Mouse (Mus musculus): ENCODE data around the gene Gm3159. TPM values are rescaled to one million over a fixed set of nuclear protein-coding genes. Genes with fewer than 3 reads are reported as not detected.
"Not testable (repeated sequence)": the region's sequence is repeated elsewhere in the genome, so short reads cannot be mapped to it uniquely, and the experiment has no call there.

The Gm3159 gene
- polyA plus RNA-seq (2016; fragmentation: Nextera tagmentation; extraction: Ambion mirVana), result not detected in 2 replicates

GRCm38 (mm10) chr14:4397226-4397625, at the start of gene Gm3159:
Gene Gm3159, plus strand, starts transcription at chr14:4397526.
- 45% methylated on average over 1 of the region's 3 CpGs for WGBS
- H3K4me2 ChIP-seq; H3K36me3 ChIP-seq (replicated peaks); H3K9me3 ChIP-seq; ATAC-seq (ENCODE audit: low FRiP score); H3K4me3 ChIP-seq (replicated peaks); H3K9ac ChIP-seq; H3K4me1 ChIP-seq; H3K27ac ChIP-seq; H3K27me3 ChIP-seq: not testable (repeated sequence)

DNA sequence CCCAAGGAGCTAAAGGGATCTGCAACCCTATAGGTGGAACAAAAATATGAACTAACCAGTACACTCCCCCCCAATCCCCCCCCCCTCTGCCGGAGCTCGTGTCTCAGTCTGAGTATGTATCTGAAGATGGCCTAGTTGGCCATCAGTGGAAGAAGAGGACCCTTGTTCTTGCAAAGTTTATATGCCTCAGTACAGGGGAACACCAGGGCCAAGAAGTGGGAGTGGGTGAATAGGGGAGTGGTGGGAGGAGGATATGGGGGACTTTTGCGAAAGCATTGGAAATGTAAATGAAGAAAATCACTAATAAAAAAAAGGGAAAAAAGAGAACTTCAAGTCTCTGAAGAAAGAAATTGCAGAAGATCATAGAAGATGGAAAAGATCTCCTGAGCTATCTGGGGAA, 28.3 kb upstream of the Gm3159 start:
- not testable (repeated sequence) for H3K9me3 ChIP-seq; H3K4me2 ChIP-seq; H3K4me1 ChIP-seq; H3K27ac ChIP-seq; H3K36me3 ChIP-seq (replicated peaks); H3K4me3 ChIP-seq (replicated peaks); H3K9ac ChIP-seq; ATAC-seq (ENCODE audit: low FRiP score); H3K27me3 ChIP-seq
- 84% methylated on average over 3 of the region's 3 CpGs for WGBS

GRCm38 (mm10) chr14:4369691-4370090, 27.6 kb upstream of the Gm3159 start:
- WGBS, result 81% methylated on average over 3 of the region's 3 CpGs

DNA sequence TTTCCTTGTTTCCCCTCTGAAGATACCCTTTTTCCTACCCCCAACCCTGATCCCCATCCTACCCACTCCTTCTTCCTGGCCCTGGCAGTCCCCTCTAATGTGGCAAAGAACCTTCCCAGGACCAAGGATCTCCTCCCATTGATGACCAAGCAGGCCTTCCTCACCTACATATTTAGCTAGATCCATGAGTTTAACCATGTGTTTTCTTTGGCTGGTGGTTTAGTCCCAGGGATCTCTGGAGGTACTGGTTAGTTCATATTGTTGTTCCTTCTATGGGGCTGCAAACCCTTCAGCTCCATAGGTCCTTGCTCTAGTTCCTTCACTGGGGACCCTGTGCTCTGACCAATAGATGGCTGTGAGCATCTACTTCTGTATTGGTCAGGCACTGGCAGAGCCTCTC, 19.5 kb upstream of the Gm3159 start:
- H3K4me3 ChIP-seq (replicated peaks); ATAC-seq (ENCODE audit: low FRiP score); H3K27me3 ChIP-seq; H3K9ac ChIP-seq; H3K36me3 ChIP-seq (replicated peaks); H3K4me2 ChIP-seq; H3K27ac ChIP-seq; H3K9me3 ChIP-seq; H3K4me1 ChIP-seq: not testable (repeated sequence)

More at GRCm38 (mm10) chr14:4369691-4370090, 27.6 kb upstream of the Gm3159 start:
- H3K4me3 ChIP-seq (replicated peaks); H3K27ac ChIP-seq; ATAC-seq (ENCODE audit: low FRiP score); H3K9me3 ChIP-seq; H3K9ac ChIP-seq; H3K36me3 ChIP-seq (replicated peaks); H3K27me3 ChIP-seq; H3K4me1 ChIP-seq; H3K4me2 ChIP-seq: not testable (repeated sequence)

DNA sequence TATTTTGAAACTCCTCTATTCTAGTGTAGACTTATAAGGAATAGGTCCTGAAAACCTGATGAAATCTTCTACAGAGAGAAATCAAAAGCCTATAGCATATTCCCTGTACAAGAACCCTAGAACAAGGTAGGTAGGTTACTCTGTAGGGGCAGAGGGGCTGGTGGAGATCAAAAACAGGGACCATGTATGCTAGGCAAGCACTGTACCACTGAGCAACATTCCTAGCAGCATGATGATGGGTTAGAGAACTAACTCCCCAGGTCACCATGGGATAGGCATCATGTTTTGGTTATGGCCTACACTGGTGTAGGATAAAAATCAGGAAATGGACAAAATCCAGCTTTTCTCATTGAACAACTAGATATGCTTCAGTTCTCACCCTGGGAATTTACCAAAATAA, 11.7 kb upstream of the Gm3159 start:
- H3K4me2 ChIP-seq; H3K36me3 ChIP-seq (replicated peaks); ATAC-seq (ENCODE audit: low FRiP score); H3K9me3 ChIP-seq; H3K27me3 ChIP-seq; H3K27ac ChIP-seq; H3K4me1 ChIP-seq; H3K4me3 ChIP-seq (replicated peaks); H3K9ac ChIP-seq: not testable (repeated sequence)

GRCm38 (mm10) chr14:4392841-4393530, 4.3 kb upstream of the Gm3159 start:
- H3K9ac ChIP-seq; H3K4me3 ChIP-seq (replicated peaks); H3K27me3 ChIP-seq; ATAC-seq (ENCODE audit: low FRiP score); H3K36me3 ChIP-seq (replicated peaks); H3K27ac ChIP-seq; H3K4me1 ChIP-seq; H3K4me2 ChIP-seq; H3K9me3 ChIP-seq: not testable (repeated sequence)
- whole genome bisulfite sequencing, result 100% methylated on average over 4 of the region's 6 CpGs

DNA sequence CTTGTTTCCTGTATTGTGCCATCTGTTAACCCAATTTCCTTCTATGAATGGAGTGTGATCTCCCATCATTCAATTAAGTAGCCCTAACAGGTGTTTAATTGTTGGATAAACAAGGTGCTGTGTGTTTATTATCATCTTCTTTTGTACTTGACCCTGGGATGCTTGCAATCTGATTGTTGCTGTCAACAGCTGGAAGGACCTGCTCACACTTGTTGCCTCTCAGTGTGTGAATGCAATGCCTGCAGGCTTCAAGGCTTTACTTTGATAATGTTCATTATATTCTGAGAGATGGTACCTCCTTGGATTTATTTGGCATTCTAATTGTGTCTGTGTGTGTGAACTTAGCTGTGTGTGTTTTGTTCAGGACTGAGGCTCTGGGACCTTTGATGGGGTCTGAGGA, 1.3 kb downstream of the Gm3159 start:
- not testable (repeated sequence) for H3K4me3 ChIP-seq (replicated peaks); H3K27me3 ChIP-seq; H3K9me3 ChIP-seq; H3K9ac ChIP-seq; H3K36me3 ChIP-seq (replicated peaks); H3K4me2 ChIP-seq; H3K27ac ChIP-seq; ATAC-seq (ENCODE audit: low FRiP score); H3K4me1 ChIP-seq

DNA sequence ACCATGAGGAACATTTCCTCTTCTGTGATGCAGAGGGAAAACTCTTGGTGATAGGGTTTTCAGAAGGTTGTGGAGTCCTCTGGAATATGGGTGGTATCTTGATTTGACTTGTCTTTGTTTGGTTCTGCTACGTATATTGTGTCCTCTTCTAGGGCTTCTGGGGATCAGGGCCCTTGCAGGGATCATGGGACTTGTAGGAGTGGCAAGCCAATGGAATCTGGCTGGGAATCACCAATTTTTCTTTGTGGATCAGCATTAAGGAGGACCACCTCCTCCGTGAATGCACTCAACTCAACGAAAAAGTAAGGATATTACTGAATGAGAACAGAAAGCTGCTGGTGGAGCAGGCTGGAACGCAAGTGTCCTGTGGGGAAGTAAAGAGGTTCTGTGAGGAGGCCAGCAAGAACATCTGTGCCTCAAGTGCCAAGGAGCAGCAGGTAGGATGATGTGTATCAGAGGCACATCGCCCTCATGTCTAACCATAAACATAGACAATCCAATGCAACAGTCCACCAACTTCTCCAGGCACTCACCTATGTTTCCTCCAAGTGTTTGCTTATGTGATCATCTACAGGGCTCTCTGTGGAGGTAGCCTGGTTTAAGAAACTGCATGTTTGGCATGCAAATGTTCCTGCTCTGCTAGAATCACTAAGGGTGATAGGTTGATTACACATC, 2.9 kb downstream of the Gm3159 start:
- H3K9me3 ChIP-seq, H3K27me3 ChIP-seq: not testable (repeated sequence)
- WGBS, result 90% methylated on average over 5 of the region's 5 CpGs

DNA sequence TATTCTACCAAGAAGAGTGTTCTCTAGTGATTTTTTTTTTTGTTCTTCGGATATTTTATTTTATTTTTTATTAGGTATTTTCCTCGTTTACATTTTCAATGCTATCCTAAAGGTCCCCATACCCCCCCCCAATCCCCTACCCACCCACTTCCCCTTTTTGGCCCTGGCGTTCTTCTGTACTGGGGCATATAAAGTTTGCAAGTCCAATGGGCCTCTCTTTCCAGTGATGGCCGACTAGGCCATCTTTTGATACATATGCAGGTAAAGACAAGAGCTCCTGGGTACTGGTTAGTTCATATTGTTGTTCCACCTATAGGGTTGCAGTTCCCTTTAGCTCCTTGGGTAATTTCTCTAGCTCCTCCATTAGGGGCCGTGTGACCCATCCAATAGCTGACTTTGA, 3.9 kb downstream of the Gm3159 start:
- not testable (repeated sequence) for H3K4me2 ChIP-seq; H3K4me1 ChIP-seq; H3K36me3 ChIP-seq (replicated peaks); H3K27ac ChIP-seq; H3K9me3 ChIP-seq; ATAC-seq (ENCODE audit: low FRiP score); H3K4me3 ChIP-seq (replicated peaks); H3K27me3 ChIP-seq; H3K9ac ChIP-seq
- WGBS, result 79% methylated on average over 5 of the region's 5 CpGs

More for the DNA sequence above, 2.9 kb downstream of the Gm3159 start:
- H3K4me3 ChIP-seq (replicated peaks); H3K36me3 ChIP-seq (replicated peaks); ATAC-seq (ENCODE audit: low FRiP score); H3K4me2 ChIP-seq; H3K9ac ChIP-seq; H3K4me1 ChIP-seq; H3K27ac ChIP-seq: not testable (repeated sequence)

GRCm38 (mm10) chr14:4403840-4404239, 6.5 kb downstream of the Gm3159 start:
- not testable (repeated sequence) for H3K4me2 ChIP-seq; H3K4me3 ChIP-seq (replicated peaks); H3K27ac ChIP-seq; H3K9ac ChIP-seq; H3K9me3 ChIP-seq; H3K36me3 ChIP-seq (replicated peaks); H3K27me3 ChIP-seq; H3K4me1 ChIP-seq; ATAC-seq (ENCODE audit: low FRiP score)

DNA sequence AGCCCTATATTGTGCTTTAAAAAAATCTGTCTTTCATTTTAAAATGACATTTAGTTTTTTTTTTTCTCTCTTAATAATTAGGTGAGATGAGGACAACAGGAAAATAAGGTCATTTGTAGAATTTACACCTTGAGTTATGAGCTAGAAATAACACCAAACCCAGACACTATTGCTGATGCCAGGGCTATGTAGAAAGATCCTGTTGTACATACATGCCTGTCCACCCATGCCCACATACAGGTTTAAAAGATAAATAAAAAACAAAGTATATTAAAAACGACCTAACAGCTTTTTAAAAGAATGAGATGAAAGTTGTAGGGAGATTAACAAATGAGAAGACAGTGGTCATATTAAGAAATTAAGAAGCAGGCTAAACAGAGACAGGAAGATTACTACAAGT, 12.6 kb downstream of the Gm3159 start:
- H3K4me2 ChIP-seq; H3K9me3 ChIP-seq; ATAC-seq (ENCODE audit: low FRiP score); H3K9ac ChIP-seq; H3K27ac ChIP-seq; H3K4me1 ChIP-seq; H3K4me3 ChIP-seq (replicated peaks); H3K36me3 ChIP-seq (replicated peaks); H3K27me3 ChIP-seq: not testable (repeated sequence)
- WGBS, result 42% methylated on average over 1 of the region's 1 CpGs

DNA sequence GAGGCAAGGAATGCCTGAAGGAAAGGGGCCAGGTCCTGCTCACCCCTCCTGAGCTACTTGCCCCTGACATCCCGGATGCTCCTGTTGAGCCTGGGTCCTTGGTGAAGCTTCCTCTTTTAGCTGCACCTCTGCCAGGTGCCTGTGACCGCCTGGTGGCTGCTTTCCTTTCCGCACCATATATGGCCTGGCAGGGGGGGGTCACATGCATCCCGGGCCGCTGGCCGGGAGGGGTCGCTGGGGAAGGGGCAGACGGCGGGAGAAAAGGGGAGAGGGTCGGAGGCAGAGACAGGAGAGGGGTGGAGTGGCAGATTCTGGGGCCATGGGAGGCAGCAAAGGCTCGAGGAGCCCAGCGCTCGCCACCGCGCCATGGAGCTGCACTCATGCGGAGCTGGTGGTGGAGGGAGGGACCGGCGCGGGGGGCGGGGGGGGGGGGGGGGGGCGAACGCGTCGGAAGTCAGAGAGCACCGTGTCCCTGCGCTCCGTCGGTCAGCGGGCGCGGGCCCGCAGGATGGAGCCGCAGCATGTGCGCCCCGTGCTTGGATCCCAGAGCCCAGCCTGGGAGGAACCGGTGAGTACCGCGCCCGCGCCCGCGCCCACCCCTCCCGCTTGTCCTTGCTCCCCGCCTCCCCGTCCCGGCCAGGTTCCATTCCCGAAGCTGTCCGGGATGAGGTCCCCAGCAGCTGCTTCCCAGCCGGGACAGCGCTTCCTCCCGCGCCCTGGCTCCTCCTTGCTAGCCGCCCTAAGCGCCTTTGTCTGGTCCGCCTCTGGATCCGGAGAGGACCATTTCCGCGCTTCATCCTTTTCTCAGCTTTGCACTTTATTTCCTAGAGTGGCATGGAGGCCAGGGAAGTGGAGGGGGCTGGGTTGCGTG, 17.9 kb downstream of the Gm3159 start, which contains the start of gene Gm3164:
TSS of gene Gm3164 (plus strand) at position 484 of the 871 bp plus-strand sequence.
- H3K9me3 ChIP-seq; H3K27me3 ChIP-seq; H3K36me3 ChIP-seq (replicated peaks); H3K4me1 ChIP-seq; H3K27ac ChIP-seq; ATAC-seq (ENCODE audit: low FRiP score): not testable (repeated sequence)
- Histone ChIP-seq H3K9ac (peak within 1 kb of the TSS; percentile 55), H3K4me2 (peak within 1 kb of the TSS; percentile 65), H3K4me3 (replicated peaks) (peak within 1 kb of the TSS; percentile 48)
- WGBS, result 1% methylated on average over 30 of the region's 59 CpGs
